Mouse (Mus musculus): ENCODE measurements at regions not wholly inside any gene's neighbourhood (a gene's known extent, or its start where the extent isn't known, plus 50 kb on each side); places are given as distances from the start of the nearest gene placed in this dataset.
A peak's percentile ranks its signal among the peaks of the same experiment; 100 is the strongest.

- no peak overlapping the region for H3K4me3 ChIP-seq
- peaks cover 46% of the 10 kb centered on the region for H3K4me1 ChIP-seq
- 68% methylated on average over 3 of the region's 3 CpGs for WGBS
- H3K27ac ChIP-seq, result peak overlapping the region; percentile 77
- no peaks in the 10 kb centered on the region for H3K36me3 ChIP-seq (replicated peaks)
- H3K9me3 ChIP-seq, result no peaks in the 10 kb centered on the region
- H3K27me3 ChIP-seq (ENCODE audit: poor library complexity, severe bottlenecking), result no peaks in the 10 kb centered on the region
- DNase-seq (ENCODE audit: extremely low spot score, low spot score), result no peak
Observed at GRCm38 (mm10) chr12:102057979-102058378, 70.6 kb upstream of the Slc24a4 start.

- H3K27ac ChIP-seq, result peak overlapping the region; percentile 77
Observed at GRCm38 (mm10) chr12:102058428-102058827, 70.1 kb upstream of the Slc24a4 start.

GRCm38 (mm10) chr12:102061096-102061495, 67.4 kb upstream of the Slc24a4 start:
- Histone ChIP-seq H3K36me3 (replicated peaks) (no peaks in the 10 kb centered on the region), H3K27me3 (ENCODE audit: poor library complexity, severe bottlenecking) (no peaks in the 10 kb centered on the region), H3K9me3 (no peaks in the 10 kb centered on the region), H3K4me3 (no peak overlapping the region), H3K27ac (0 out of 2 replicates have a peak overlapping the region, but pooled peaks have one; percentile 48), H3K4me1 (peaks cover 56% of the 10 kb centered on the region)
- DNase-seq (ENCODE audit: extremely low spot score, low spot score), result no peak
- 74% methylated on average over 5 of the region's 5 CpGs for WGBS

More at GRCm38 (mm10) chr12:102058428-102058827, 70.1 kb upstream of the Slc24a4 start:
- Histone ChIP-seq H3K27me3 (ENCODE audit: poor library complexity, severe bottlenecking) (no peaks in the 10 kb centered on the region), H3K9me3 (no peaks in the 10 kb centered on the region), H3K4me1 (peaks cover 46% of the 10 kb centered on the region), H3K4me3 (no peak overlapping the region), H3K36me3 (replicated peaks) (no peaks in the 10 kb centered on the region)
- 70% methylated on average over 3 of the region's 3 CpGs for WGBS
- no peak for DNase-seq (ENCODE audit: extremely low spot score, low spot score)

GRCm38 (mm10) chr12:102061657-102062614, 66.6 kb upstream of the Slc24a4 start:
- Histone ChIP-seq H3K36me3 (replicated peaks) (no peaks in the 10 kb centered on the region), H3K27me3 (ENCODE audit: poor library complexity, severe bottlenecking) (no peaks in the 10 kb centered on the region), H3K4me3 (no peak overlapping the region), H3K4me1 (peaks cover 56% of the 10 kb centered on the region), H3K9me3 (no peaks in the 10 kb centered on the region), H3K27ac (peak overlapping the region; percentile 48)
- no peak for DNase-seq (ENCODE audit: extremely low spot score, low spot score)
- WGBS, result 73% methylated on average over 7 of the region's 7 CpGs

GRCm38 (mm10) chr12:102062648-102063047, 65.9 kb upstream of the Slc24a4 start:
- WGBS, result 86% methylated on average over 7 of the region's 7 CpGs
- no peaks in the 10 kb centered on the region for H3K36me3 ChIP-seq (replicated peaks)
- H3K27ac ChIP-seq, result no peak overlapping the region
- no peak for DNase-seq (ENCODE audit: extremely low spot score, low spot score)
- no peak overlapping the region for H3K4me3 ChIP-seq
- no peaks in the 10 kb centered on the region for H3K9me3 ChIP-seq
- H3K4me1 ChIP-seq, result peaks cover 49% of the 10 kb centered on the region
- H3K27me3 ChIP-seq (ENCODE audit: poor library complexity, severe bottlenecking), result no peaks in the 10 kb centered on the region

- Histone ChIP-seq H3K4me3 (no peak overlapping the region), H3K9me3 (no peaks in the 10 kb centered on the region), H3K27me3 (ENCODE audit: poor library complexity, severe bottlenecking) (no peaks in the 10 kb centered on the region), H3K4me1 (peaks cover 43% of the 10 kb centered on the region), H3K27ac (no peak overlapping the region), H3K36me3 (replicated peaks) (no peaks in the 10 kb centered on the region)
- no peak for DNase-seq (ENCODE audit: extremely low spot score, low spot score)
- WGBS, result 82% methylated on average over 6 of the region's 6 CpGs
Observed at GRCm38 (mm10) chr12:102063211-102063610, 65.3 kb upstream of the Slc24a4 start.

- no peak for DNase-seq (ENCODE audit: extremely low spot score, low spot score)
- Histone ChIP-seq H3K36me3 (replicated peaks) (no peaks in the 10 kb centered on the region), H3K27me3 (ENCODE audit: poor library complexity, severe bottlenecking) (no peaks in the 10 kb centered on the region), H3K4me1 (peaks cover 31% of the 10 kb centered on the region), H3K27ac (no peak overlapping the region), H3K9me3 (no peaks in the 10 kb centered on the region), H3K4me3 (no peak overlapping the region)
- WGBS, result 65% methylated on average over 5 of the region's 5 CpGs
Observed at GRCm38 (mm10) chr12:102064710-102065325, 63.7 kb upstream of the Slc24a4 start.

GRCm38 (mm10) chr12:102067685-102068084, 60.8 kb upstream of the Slc24a4 start:
- Histone ChIP-seq H3K27ac (no peak overlapping the region), H3K4me3 (no peak overlapping the region), H3K4me1 (peaks cover 11% of the 10 kb centered on the region), H3K9me3 (no peaks in the 10 kb centered on the region), H3K36me3 (replicated peaks) (no peaks in the 10 kb centered on the region), H3K27me3 (ENCODE audit: poor library complexity, severe bottlenecking) (no peaks in the 10 kb centered on the region)
- DNase-seq (ENCODE audit: extremely low spot score, low spot score), result no peak
- 95% methylated on average over 7 of the region's 7 CpGs for WGBS

GRCm38 (mm10) chr12:102069521-102070201, 58.9 kb upstream of the Slc24a4 start:
- 80% methylated on average over 10 of the region's 10 CpGs for WGBS

GRCm38 (mm10) chr12:102071888-102072619, 56.5 kb upstream of the Slc24a4 start:
- Histone ChIP-seq H3K27ac (no peak overlapping the region), H3K27me3 (ENCODE audit: poor library complexity, severe bottlenecking) (no peaks in the 10 kb centered on the region), H3K36me3 (replicated peaks) (no peaks in the 10 kb centered on the region), H3K4me3 (no peak overlapping the region), H3K9me3 (no peaks in the 10 kb centered on the region), H3K4me1 (no peaks in the 10 kb centered on the region)
- DNase-seq (ENCODE audit: extremely low spot score, low spot score), result no peak
- WGBS, result 93% methylated on average over 9 of the region's 9 CpGs

More at GRCm38 (mm10) chr12:102069521-102070201, 58.9 kb upstream of the Slc24a4 start:
- DNase-seq (ENCODE audit: extremely low spot score, low spot score), result no peak
- no peaks in the 10 kb centered on the region for H3K36me3 ChIP-seq (replicated peaks)
- no peak overlapping the region for H3K4me3 ChIP-seq
- peaks cover 6% of the 10 kb centered on the region for H3K4me1 ChIP-seq
- no peak overlapping the region for H3K27ac ChIP-seq
- H3K9me3 ChIP-seq, result no peaks in the 10 kb centered on the region
- no peaks in the 10 kb centered on the region for H3K27me3 ChIP-seq (ENCODE audit: poor library complexity, severe bottlenecking)

- no peaks in the 10 kb centered on the region for H3K36me3 ChIP-seq (replicated peaks)
- no peaks in the 10 kb centered on the region for H3K27me3 ChIP-seq (ENCODE audit: poor library complexity, severe bottlenecking)
- no peak overlapping the region for H3K4me3 ChIP-seq
- H3K9me3 ChIP-seq, result no peaks in the 10 kb centered on the region
- DNase-seq (ENCODE audit: extremely low spot score, low spot score), result no peak
- no peak overlapping the region for H3K27ac ChIP-seq
- no peaks in the 10 kb centered on the region for H3K4me1 ChIP-seq
- 88% methylated on average over 3 of the region's 3 CpGs for WGBS
Observed at GRCm38 (mm10) chr12:102073540-102073939, 55.0 kb upstream of the Slc24a4 start.

GRCm38 (mm10) chr12:102076298-102076697, 52.2 kb upstream of the Slc24a4 start:
- no peaks in the 10 kb centered on the region for H3K27me3 ChIP-seq (ENCODE audit: poor library complexity, severe bottlenecking)
- no peaks in the 10 kb centered on the region for H3K9me3 ChIP-seq
- H3K4me3 ChIP-seq, result no peak overlapping the region
- H3K4me1 ChIP-seq, result no peaks in the 10 kb centered on the region
- DNase-seq (ENCODE audit: extremely low spot score, low spot score), result no peak
- 72% methylated on average over 5 of the region's 5 CpGs for WGBS
- H3K36me3 ChIP-seq (replicated peaks), result no peaks in the 10 kb centered on the region
- no peak overlapping the region for H3K27ac ChIP-seq

All from forebrain, embryonic 10.5 days (tissue).